Comparison of ENCODE assay signal across 15 mouse cellular contexts in genomic region chr5:77340033-77340432, GRCm38 (mm10).
"Had no signal": no experiment of that assay in that cellular context is flagged by ENCODE, and none has a peak within 500 bp of the region (broad histone marks: within the 10 kb centered on the region; RNA-seq: fewer than 3 reads in every experiment).

No protein-coding gene starts in this region.

- H3K9me3 ChIP-seq: neural tube, embryonic 15.5 days; stomach, embryonic 15.5 days had no signal

- H3K27ac ChIP-seq: neural tube, embryonic 15.5 days; stomach, embryonic 15.5 days; stomach, postnatal 0 days had no signal

- DNase-seq: retina, postnatal 1 day; right cerebral cortex, adult 18-20 months; right cerebral cortex, postnatal 14 days; right cerebral cortex, postnatal 25 days; right cerebral cortex, postnatal 4 days; spleen, adult 18-20 months; thymus, adult 18-20 months; thymus, adult 2 months; thymus, postnatal 14 days; thymus, postnatal 25 days; thymus, postnatal 36 days; thymus, postnatal 4 days had no signal

- H3K9ac ChIP-seq: neural tube, embryonic 15.5 days; stomach, embryonic 15.5 days had no signal

- H3K4me2 ChIP-seq: neural tube, embryonic 15.5 days; stomach, embryonic 15.5 days had no signal

- H3K27me3 ChIP-seq: neural tube, embryonic 15.5 days; stomach, embryonic 15.5 days had no signal

- H3K4me1 ChIP-seq: neural tube, embryonic 15.5 days; stomach, embryonic 15.5 days had no signal

- H3K4me3 ChIP-seq: neural tube, embryonic 15.5 days; stomach, embryonic 15.5 days had no signal
